Mouse (Mus musculus): ENCODE results near the gene Mfsd2a.

The Mfsd2a gene

DNA sequence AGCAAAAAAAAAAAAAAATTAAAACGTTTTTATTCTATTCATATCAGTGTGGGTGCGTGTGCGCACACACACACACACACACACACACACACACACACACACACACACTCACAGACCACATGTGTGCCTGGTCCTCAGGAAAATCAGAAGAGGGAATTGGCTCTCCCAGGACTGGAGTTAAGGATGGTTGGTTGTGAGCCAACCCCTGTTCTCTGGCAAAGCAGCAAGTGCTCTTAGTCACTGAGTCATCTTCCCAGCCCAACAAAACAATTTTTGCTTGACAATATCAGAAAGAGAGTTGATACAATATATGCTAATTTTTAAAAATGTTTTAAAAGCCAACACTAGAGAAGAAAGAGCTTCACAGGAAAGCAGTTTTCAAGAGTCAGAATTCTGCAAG is 23.5 kb downstream of the Mfsd2a start:
- in situ Hi-C loops (cut with MboI), result no loop called here

DNA sequence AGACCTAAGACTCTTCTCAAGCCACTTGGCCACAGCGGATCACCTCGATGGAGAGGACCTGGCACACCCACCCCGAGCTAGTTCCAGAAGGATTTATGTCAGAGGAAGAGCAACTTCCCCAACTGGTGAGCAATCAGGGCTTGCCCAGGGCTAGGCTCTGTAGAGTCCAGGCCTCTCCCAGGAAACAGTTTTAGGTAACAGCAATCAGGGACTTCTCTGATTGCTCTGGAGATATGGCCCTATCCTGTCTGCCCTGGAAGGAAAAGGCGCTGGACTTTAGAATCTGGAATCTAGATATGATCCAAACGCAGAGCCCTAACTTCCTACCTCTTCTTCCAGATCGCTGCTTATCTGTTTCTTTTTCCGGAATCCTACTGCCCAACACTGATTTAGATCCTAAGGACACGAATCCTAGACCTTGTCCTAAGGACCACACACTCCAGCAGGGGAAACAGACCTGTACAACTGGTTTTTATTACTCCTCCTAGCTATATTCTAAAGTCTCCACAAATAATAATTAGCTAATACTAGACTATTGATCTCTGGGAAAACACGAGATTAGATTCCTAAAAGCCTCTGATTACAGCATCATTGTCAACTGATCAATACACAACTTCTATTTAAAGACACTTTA is 25.4 kb downstream of the Mfsd2a start:
- in situ Hi-C loops (cut with MboI), result no loop called here

DNA sequence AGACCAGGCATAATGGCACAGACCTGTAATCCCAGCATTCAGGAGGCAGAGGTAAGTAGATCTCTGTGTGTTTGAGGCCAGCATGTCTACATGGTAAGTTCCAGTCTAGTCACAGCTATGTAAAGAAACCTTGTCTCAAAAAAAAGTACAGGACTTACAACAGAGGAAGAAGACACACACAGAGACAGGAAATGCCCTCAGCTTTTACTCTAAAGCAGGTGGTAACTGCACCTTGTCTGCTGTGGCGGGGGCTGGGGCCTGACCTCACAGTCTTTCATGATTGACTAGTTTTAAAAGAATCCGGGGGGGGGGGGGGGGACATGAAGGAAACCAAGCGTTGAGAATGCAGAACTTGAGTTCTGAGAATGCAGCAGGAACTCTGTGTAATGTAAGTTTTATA is 27.1 kb downstream of the Mfsd2a start:
- in situ Hi-C loops (cut with MboI), result no loop called here

DNA sequence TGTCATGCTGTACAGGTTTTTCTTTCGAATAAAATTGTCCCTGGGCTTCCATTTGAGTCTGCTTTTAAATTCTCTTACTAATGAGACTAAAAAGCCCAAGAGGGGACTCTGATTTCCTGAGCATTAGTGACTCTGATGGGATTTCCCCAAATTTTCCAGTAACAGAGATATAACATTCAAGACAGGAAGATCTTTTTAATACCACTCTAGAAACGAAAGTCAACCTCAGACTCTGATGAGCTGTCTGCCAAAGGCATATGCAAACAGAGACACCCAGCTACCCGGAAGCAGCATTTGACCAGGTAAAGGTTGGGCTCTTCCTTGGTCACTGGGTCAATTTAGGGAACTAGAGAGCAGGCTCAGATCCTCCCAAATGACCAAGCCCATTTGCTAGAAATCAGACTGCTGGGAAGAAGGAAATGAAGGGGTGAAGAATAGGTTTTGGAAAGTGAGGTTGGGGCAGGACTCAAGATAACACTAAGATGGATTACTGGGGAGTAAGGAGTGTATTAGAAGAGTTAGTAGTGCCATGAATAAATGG is 27.9 kb downstream of the Mfsd2a start:
- in situ Hi-C loops (cut with MboI), result no loop called here

DNA sequence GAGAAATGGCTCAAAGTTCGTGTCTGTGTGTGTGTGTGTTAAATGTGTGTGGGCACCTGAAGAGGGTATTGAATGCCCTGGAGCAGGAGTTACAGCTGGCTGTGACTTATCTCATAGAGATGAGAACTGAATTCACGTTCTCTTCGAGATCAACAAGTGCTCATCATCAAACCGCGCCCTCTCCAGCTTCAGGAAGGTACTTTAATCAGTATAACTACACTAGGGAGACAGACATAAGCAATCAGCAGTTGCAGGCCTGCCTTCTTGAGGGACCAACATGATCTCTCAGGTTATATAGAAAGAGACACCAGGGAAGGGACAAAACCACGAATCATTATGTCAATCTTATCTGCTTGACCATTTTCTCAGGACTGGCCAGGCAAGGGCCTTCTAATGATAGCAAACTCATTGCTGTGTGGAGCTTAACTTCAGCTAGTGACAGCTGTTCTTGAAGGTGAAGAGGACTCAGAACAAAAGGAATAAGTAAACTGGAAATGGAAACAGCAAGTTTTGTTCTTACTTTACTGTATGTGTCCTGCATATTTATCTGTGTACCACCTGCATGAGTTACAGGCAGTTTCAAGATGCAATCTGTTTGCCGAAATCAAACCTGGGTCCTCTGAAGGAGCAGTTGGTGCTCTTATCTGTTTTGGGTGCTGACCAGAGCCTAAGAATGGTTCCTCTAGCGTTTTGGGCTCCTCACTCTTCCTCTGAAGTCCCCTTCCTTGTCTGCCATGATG is 28.6 kb downstream of the Mfsd2a start:
- in situ Hi-C loops (cut with MboI), result no loop called here

DNA sequence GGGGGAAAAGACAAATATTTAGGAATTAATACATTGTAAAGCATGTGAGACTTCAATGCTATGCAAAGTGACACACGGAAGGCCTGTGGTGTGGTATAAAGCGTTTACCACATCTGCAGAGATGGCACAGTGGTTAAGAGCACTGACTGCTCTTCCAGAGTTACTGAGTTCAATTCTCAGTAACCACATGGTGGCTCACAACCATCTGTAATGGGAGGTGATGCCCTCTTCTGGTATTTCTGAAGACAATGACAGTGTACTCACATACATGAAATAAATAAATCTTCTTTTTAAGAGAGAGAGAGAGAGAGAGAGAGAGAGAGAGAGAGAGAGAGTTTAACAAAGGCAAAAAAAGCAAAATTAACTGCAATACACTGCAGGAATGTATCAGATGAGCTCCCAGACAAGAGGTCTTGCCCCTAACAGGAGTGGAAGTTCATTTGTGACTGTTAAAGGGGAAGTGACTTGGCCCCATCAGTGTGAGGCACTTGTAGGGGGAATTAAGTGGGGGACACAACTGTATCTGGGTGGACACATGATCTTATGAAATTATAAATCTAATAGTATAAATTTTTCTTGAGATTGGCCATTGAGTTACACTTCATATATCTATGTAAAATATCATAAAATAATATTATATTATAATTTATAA is 29.9 kb downstream of the Mfsd2a start:
- in situ Hi-C loops (cut with MboI), result no loop called here

DNA sequence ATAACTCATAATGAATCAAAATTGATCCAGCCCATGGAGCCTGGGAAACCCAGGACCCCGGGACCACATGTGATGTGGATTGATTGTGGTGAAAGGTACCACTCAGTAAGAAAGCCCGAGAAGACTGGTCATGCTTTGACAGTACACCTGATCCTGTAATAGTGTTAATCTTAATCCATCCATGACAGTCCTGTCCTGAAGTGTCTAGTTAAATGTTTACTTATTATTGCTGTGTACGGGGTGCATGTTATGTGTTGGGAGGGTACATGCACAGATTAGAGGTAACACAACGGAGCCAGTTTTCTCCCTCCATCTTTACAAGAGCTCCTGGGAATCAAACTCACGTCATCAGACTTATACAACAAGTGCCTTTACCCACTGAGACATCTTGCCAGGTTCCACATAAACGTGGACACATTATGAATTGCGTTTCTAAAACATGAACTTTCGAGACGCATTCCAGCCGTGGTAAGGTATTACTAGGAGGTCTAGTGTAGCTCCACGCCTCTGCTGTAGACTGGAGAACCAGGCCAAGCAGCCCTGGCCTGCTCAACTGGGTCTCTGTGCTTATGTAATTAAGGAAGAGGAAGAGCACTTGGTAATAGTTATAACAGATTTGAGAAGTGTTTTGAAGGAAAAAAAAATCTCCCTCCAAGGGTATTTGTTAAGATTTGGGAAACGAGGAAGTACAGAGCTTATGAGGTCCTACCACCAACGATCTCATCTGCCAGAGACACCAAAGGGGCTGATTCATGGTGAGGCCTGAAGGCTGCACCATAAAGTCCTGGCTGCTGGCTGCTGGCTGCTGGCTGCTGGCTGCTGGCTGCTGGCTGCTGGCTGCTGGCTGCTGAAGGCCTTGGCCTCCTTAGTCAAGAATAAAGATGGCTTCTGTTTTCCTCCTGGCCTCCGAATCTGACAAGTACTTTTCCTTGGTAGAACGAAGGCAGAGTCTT is 37.3 kb downstream of the Mfsd2a start:
- in situ Hi-C loops (cut with MboI), result no loop called here

DNA sequence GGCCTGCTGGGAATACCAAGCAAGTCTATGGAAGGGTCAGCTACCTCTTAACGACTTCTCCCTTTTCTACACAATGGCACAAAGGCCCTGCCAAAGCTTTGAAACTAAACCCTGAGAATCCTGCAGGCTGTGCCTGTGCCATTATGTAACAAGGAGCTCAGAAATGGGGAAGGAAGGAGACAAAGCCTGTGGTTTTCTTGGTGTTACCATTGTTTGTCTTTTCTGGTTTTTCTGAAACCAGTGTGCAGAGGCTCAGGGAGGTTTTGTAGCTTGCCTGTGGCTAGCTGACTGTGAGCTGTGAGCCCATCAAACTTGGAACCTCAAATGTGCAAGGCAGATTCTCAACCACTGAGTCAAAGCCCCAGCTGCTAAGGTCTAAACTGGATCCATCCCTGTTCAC is 38.1 kb downstream of the Mfsd2a start:
- in situ Hi-C loops (cut with MboI), result no loop called here

DNA sequence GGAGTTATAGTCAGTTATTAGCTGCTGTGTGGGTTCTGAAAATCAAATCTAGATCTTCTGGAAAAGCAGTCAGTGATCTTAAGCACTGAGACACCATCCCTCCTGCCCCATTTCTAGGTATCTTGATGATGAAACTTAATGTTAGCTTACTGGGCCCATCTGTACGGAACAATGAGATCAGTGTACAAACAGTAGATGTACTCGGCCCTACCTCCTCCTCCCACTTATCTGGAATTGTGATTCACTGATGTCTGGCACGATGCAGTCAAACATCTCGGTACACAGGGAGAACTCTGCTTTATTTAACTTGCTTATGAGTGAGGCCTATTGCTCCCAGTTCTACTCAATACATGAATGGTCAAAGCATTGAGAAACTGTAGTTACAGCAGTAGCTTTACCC is 45.0 kb downstream of the Mfsd2a start:
- in situ Hi-C loops (cut with MboI), result loop anchor here (10.0 kb wide), 1 partner anchor 69 kb away; no protein-coding TSS in a partner anchor

DNA sequence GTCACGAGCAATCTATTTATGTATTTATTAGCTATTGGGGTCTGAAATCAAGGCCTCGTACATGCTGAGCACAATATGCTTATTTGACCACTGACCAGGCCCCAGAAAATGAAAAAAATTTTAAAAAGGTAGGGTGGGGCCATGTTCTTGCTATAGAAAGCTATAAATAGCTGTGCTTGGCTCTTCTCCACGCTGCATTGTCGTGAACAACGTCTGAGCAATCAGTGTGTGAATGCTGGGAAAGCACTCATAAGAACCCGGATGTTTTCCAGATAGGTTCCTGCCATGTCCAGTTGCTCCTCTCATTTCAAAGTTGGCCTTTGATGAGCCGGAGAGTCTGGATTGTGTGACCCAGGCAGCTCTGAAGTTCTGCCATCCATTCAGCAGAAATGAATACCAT is 46.8 kb downstream of the Mfsd2a start:
- in situ Hi-C loops (cut with MboI), result loop anchor here (10.0 kb wide), 1 partner anchor 71 kb away; no protein-coding TSS in a partner anchor

DNA sequence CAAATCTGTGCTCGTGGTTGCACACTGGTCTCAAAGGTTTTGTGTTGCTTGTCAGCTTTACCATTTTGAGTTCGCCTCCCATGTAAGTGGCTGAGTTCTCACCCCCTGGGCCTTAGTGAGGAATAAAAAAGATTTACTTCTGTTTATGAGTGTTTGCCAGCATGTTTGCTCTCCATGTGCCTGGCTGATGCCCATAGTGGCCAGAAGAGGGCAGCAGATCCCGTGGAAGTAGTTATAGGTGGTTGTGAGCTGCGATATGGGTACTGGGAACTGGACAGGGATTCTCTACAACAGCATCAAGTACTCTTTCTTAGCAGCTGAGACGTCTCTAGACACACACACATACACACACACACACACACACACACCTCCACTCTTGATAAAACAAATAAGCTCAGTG is 48.4 kb downstream of the Mfsd2a start:
- in situ Hi-C loops (cut with MboI), result loop anchor here (10.0 kb wide), 1 partner anchor 72 kb away; no protein-coding TSS in a partner anchor

DNA sequence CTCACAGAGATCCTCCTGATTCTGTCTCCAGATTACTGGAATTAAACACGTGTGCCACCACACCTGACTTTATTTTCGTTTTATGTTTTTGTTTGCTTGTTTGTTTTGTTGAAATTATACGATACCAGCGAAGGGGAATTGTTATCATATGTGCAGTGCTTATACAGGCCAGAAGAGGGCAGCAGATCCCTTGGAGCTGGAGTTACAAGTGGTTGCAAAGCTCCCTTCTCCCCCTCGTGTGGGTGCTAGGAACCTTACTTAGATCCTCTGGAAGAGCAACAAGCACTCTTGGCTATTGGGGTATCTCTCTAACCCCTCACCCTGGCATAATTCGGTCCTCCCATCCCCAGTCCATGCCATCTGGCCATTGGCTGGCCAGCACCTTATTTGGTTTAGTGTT is 50.4 kb downstream of the Mfsd2a start:
- in situ Hi-C loops (cut with MboI), result loop anchor here (10.0 kb wide), 1 partner anchor 74 kb away; no protein-coding TSS in a partner anchor

DNA sequence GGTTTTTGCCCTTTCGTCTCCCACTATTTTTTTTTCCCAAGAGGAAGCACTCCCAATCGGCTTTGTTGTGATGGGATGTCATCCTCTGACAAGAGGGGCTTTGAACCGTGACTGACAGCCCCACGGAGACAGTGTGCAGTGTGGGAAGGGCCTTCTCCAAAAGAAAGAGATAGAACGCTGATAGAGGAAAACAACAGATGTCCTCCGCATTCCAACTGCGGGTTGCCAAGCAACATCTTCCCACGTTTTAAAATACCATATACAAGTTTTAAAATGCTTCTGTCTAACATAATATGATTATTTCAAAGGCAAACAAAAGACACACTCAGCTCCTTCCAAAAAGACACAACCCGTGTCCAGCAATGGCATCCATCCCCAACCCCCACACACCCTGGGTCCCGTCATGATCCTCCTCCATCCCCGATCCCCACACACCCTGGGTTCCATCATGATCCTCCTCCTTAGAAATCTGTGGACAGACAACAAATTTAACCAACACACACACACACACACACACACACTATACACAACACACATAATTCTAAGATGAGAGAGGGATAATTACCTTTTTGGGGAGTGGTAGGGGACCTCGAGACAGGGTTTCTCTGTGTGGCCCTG is 51.3 kb downstream of the Mfsd2a start:
- in situ Hi-C loops (cut with MboI), result loop anchor here (10.0 kb wide), 1 partner anchor 75 kb away; no protein-coding TSS in a partner anchor

DNA sequence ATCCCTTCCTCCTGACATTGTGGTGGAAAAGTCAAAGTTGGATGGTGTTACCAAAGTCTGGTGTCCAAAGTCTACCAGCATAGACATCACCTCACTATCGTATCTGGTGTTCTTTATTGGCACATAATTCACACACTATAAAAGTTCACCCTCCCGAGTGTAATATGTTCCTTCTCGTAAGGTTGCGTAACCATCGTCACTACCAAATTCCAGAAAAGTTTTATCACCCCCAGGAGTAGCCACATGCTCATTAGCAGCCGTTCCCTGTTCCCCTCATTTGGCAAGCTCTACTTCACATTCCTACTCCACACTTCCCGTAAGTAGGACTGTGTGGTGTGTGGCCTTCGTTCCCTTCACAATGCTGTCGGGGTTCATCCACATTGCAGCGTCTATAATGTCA is 55.6 kb downstream of the Mfsd2a start:
- in situ Hi-C loops (cut with MboI), result no loop called here

DNA sequence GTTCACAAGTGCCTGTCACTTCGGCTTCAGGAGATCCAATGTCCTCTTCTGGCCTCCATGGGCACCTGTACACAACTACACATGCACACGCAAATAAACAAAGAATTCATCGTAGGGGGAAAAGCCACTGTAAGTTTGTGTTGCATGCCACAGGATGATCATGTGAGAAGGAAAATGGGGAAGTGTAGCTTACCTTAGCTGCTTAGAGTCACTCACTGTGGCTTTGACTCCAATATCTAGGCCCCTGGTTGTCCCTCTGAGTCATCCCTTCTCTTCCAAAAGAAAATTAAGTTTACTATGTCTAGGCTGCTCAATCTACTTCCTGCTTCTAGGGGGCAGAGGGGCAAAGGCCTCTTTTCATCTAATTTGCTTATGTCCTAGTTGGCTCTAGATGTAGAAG is 57.3 kb downstream of the Mfsd2a start:
- in situ Hi-C loops (cut with MboI), result no loop called here

DNA sequence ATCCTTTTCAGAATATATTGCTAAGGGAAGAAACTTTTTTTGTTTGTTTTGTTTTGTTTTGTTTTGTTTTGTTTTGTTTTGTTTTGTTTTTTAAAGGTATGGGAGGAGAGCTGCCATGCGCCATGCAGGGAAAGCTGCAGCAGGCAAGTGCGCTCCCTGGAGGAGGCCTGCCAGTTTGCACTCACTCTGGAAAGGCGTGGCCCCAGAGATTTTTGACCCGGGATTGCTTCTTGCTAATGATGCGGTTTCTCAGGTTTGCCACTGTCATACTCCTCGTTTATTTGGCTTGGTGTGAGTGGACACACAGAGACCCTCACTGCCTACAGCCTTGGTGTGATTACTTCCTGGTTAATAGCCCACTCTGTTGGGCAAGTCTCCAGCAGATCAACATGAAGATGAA is 58.8 kb downstream of the Mfsd2a start:
- in situ Hi-C loops (cut with MboI), result no loop called here

DNA sequence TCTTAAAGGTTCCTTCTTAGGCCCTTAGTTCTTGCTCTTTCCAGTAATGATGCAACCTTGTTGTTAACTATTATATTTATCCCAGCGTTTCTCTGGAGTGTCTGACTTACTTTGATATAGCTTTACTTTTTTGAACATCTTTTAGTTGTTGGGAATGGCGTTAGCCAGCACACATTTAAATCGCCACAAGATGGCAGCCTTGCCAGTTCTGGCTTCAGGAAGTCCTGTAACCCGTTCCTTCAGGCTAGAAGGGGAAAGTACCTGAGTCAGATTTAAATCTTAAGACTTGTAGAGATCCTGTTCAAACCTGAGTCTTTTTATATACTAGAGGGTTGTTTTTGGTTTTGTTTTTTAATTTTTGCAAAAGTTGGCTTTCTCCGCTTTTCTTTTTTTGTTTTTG is 62.7 kb downstream of the Mfsd2a start:
- in situ Hi-C loops (cut with MboI), result loop anchor here (10.0 kb wide), 1 partner anchor 186 kb away; no protein-coding TSS in a partner anchor

DNA sequence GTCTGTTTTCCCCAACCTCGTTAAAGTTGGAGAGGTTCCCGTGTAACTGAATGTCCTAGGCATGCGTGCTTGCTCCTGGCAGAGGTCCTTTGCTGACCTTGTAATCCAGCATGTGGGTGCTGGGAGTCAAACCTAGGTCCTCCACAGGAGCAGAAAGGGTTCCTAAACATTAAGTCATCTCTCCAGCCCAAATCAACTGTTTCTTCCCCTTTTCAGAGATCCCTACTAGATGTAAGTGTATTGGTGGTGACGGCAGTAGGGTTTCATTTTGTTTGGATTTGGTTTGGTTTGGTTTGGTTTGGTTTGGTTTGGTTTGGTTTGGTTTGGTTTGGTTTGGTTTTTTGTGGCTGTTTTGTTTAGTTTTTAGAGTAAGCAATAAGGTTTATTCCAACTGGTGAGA is 63.2 kb downstream of the Mfsd2a start:
- in situ Hi-C loops (cut with MboI), result loop anchor here (10.0 kb wide), 1 partner anchor 187 kb away; no protein-coding TSS in a partner anchor

Measured in mature B cell (primary cell).